Mouse (Mus musculus) ZHBTc4 (cell line): ENCODE results near the gene Pcsk6.

Experiments
- DNase-seq: peaks from one replicate; pipeline ENCODE4 v3.0.0-alpha.2; 2011; ENCODE audit warnings: low read depth, low spot score

The Pcsk6 gene

GRCm38 (mm10) chr7:66001035-66001754 is 139.7 kb downstream of the Pcsk6 start:
- no peak for DNase-seq

GRCm38 (mm10) chr7:66001797-66002196 is 140.3 kb downstream of the Pcsk6 start:
- DNase-seq, result no peak

- DNase-seq, result no peak
Observed at GRCm38 (mm10) chr7:66003447-66003846, 141.9 kb downstream of the Pcsk6 start.

GRCm38 (mm10) chr7:66003865-66004638 is 142.5 kb downstream of the Pcsk6 start:
- DNase-seq, result no peak

GRCm38 (mm10) chr7:66005066-66005465 is 143.5 kb downstream of the Pcsk6 start:
- DNase-seq, result no peak

- no peak for DNase-seq
Observed at GRCm38 (mm10) chr7:66008161-66008891, 146.8 kb downstream of the Pcsk6 start.

- DNase-seq, result no peak
Observed at GRCm38 (mm10) chr7:66008892-66009273, 147.3 kb downstream of the Pcsk6 start.

- DNase-seq, result peak; percentile 18
Observed at GRCm38 (mm10) chr7:66010518-66010917, 149.0 kb downstream of the Pcsk6 start.

- peak; percentile 54 for DNase-seq
Observed at GRCm38 (mm10) chr7:66027747-66028146, 166.2 kb downstream of the Pcsk6 start.

GRCm38 (mm10) chr7:66028766-66029512 is 167.4 kb downstream of the Pcsk6 start:
- DNase-seq, result no peak

GRCm38 (mm10) chr7:66036809-66037208 is 175.3 kb downstream of the Pcsk6 start:
- DNase-seq, result no peak

GRCm38 (mm10) chr7:66038261-66038660 is 176.7 kb downstream of the Pcsk6 start:
- no peak for DNase-seq

GRCm38 (mm10) chr7:66038730-66039129 is 177.2 kb downstream of the Pcsk6 start:
- DNase-seq, result no peak

GRCm38 (mm10) chr7:66040026-66040814 is 178.7 kb downstream of the Pcsk6 start:
- no peak for DNase-seq

- DNase-seq, result no peak
Observed at GRCm38 (mm10) chr7:66043552-66044459, 182.3 kb downstream of the Pcsk6 start, which contains the start of gene Gm45213. TSS of gene Gm45213 (plus strand) at chr7:66043602.

- DNase-seq, result no peak
Observed at GRCm38 (mm10) chr7:66044617-66045016, 183.1 kb downstream of the Pcsk6 start.

GRCm38 (mm10) chr7:66046921-66047918 is 185.7 kb downstream of the Pcsk6 start:
- no peak for DNase-seq

- no peak for DNase-seq
Observed at GRCm38 (mm10) chr7:66047975-66048374, 186.4 kb downstream of the Pcsk6 start.
